Mouse (Mus musculus): Measurements from ENCODE around the gene Ift88.

DNA sequence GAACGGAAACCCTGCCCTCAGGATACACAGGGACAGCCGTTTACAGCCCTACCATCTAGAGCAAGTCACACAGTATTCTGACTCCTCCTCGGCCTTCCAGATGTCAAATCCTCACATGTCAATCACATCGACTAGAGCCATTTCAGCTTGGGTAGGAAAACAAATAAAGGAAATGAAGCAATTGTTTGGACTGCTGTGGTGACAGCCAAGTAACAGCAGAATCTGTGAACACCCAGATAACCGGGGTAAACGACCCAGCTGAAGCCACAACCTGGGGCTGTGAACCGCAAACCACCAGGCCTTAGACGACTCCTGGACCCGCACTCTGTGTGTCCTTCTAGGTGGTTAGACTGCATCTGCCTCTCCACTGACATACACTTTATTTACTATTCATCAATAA is 48.7 kb upstream of the Ift88 start:
- no peak for TF ChIP-seq CTCF (IDR thresholded peaks at IDR 0.05; ENCODE audit: extremely low read depth, insufficient read length, insufficient replicate concordance, low read depth, low read length)
- no peak for TF ChIP-seq POLR2A (IDR thresholded peaks at IDR 0.05; ENCODE audit: low read depth, low read length)
